Mouse (Mus musculus): ENCODE data around the gene Alg10b. TPM values are rescaled to one million over a fixed set of nuclear protein-coding genes. Genes with fewer than 3 reads are reported as not detected.

The Alg10b gene
- polyA plus RNA-seq, 1 experiment from 2014 or later: 48.4 TPM

DNA sequence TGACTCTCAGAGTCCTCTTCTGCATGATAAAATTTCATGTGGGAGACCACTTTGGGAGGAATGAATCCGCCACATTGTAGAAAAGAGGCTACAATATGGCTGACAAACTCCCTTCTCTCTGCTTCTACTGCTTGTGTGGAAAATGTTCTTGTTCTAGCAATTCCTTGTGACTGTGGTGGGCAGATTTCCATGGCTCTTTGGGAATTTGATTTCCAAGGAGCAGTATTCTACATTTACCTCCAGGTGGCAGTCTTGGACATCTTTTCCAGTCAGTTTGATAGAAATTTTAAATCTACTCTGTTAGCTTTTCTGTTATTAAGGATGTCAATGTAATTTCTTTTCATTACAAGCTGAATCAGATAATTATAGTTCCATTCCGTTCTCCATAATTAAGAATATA lies 13.5 kb downstream of the Alg10b start:
- Histone ChIP-seq H3K36me3 (ENCODE audit: control insufficient read depth, insufficient read depth, low read length) (no peaks in the 10 kb centered on the region; the same call in 1 of the 2 replicates), H3K27me3 (ENCODE audit: control insufficient read depth, insufficient read depth, low read length) (no peaks in the 10 kb centered on the region), H3K9ac (ENCODE audit: low read length) (no peak overlapping the region), H3K4me2 (ENCODE audit: low read depth, low read length, severe bottlenecking) (no peak overlapping the region), H3K9me3 (ENCODE audit: control insufficient read depth, low read length) (no peaks in the 10 kb centered on the region), H3K27ac (ENCODE audit: low read depth, low read length) (no peak overlapping the region), H3K4me3 (ENCODE audit: low read depth, low read length) (no peak overlapping the region), H3K4me1 (replicated peaks; ENCODE audit: control insufficient read depth, insufficient read depth, low read length) (no peaks in the 10 kb centered on the region)
- DNase-seq (ENCODE audit: low spot score): no peak
- no peak for ATAC-seq (replicated peaks; ENCODE audit: low FRiP score)
- WGBS: 47% methylated on average over 2 of the region's 2 CpGs

DNA sequence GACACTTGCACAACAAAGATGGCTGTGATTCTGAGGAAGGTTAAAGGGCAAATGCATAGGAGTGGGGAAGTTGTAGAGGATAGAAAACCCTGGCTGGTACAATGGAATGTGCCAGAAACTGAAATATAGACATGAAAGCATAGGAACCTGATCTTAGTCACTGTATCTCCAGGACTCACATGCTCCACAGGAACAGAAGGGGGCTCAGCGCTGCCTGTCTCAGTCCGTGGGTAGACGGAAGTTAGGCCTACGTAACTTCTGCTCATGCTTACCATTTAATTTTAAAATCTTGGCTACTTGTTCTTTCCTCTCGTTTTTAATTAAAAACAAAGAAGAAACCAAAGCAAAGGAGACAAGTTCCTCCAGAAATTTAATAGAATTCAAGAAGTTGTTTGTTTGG lies 20.0 kb downstream of the Alg10b start:
- Histone ChIP-seq H3K36me3 (ENCODE audit: control insufficient read depth, insufficient read depth, low read length) (no peaks in the 10 kb centered on the region), H3K9me3 (ENCODE audit: control insufficient read depth, low read length) (no peaks in the 10 kb centered on the region), H3K4me3 (ENCODE audit: low read depth, low read length) (no peak overlapping the region), H3K4me2 (ENCODE audit: low read depth, low read length, severe bottlenecking) (no peak overlapping the region), H3K9ac (ENCODE audit: low read length) (no peak overlapping the region), H3K4me1 (replicated peaks; ENCODE audit: control insufficient read depth, insufficient read depth, low read length) (no peaks in the 10 kb centered on the region), H3K27me3 (ENCODE audit: control insufficient read depth, insufficient read depth, low read length) (no peaks in the 10 kb centered on the region), H3K27ac (ENCODE audit: low read depth, low read length) (no peak overlapping the region)
- no peak for ATAC-seq (replicated peaks; ENCODE audit: low FRiP score)
- DNase-seq (ENCODE audit: low spot score): no peak
- 84% methylated on average over 5 of the region's 5 CpGs for WGBS

DNA sequence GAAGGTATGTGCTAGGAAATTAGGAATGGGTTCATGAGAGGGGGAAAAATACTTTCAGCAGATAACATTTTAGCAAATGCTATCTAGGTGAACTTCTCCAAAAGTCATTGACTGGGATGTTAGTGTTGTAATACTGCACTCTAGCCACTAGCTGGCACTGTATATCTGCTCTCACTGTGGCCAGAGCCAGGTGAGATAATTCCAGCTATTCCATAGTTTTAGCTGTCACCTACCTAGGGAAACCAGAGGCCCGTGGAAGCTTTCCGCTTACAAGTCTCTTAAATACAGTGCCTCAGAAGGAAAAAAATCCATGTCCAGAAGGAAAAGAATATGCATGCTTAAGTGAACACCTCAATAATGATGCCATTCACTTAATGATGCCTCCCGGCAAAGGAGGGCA lies 25.6 kb downstream of the Alg10b start:
- H3K4me2 ChIP-seq (ENCODE audit: low read depth, low read length, severe bottlenecking): no peak overlapping the region
- H3K4me3 ChIP-seq (ENCODE audit: low read depth, low read length): no peak overlapping the region
- no peaks in the 10 kb centered on the region for H3K4me1 ChIP-seq (replicated peaks; ENCODE audit: control insufficient read depth, insufficient read depth, low read length)
- ATAC-seq (replicated peaks; ENCODE audit: low FRiP score) (peak; percentile 60; the same call in 1 of the 2 replicates), DNase-seq (ENCODE audit: low spot score) (no peak)
- 60% methylated on average over 3 of the region's 3 CpGs for WGBS
- H3K9ac ChIP-seq (ENCODE audit: low read length): no peak overlapping the region
- no peak overlapping the region for H3K27ac ChIP-seq (ENCODE audit: low read depth, low read length)
- H3K36me3 ChIP-seq (ENCODE audit: control insufficient read depth, insufficient read depth, low read length): no peaks in the 10 kb centered on the region
- no peaks in the 10 kb centered on the region for H3K27me3 ChIP-seq (ENCODE audit: control insufficient read depth, insufficient read depth, low read length)
- no peaks in the 10 kb centered on the region for H3K9me3 ChIP-seq (ENCODE audit: control insufficient read depth, low read length)

DNA sequence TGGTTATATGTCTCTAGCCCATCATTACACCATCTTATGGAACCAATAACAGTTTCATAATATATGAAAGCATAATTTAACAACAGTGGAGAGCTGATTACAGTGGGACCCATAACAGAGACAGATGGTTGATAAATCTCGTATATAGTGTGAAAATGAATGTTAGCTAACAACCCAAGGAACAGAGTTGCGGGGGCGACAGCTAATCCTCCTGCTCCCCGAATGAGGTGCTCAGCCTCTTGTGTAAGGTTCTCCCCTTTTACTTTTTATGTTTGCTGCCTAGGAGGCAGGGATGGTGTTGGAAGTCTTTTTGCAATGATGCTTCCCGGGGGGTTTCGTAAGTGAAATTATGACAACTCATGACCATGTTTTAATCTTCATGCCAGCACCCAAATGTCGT lies 58.8 kb downstream of the Alg10b start:
- Histone ChIP-seq H3K4me3 (ENCODE audit: low read depth, low read length) (no peak overlapping the region), H3K9ac (ENCODE audit: low read length) (no peak overlapping the region), H3K36me3 (ENCODE audit: control insufficient read depth, insufficient read depth, low read length) (no peaks in the 10 kb centered on the region), H3K27me3 (ENCODE audit: control insufficient read depth, insufficient read depth, low read length) (no peaks in the 10 kb centered on the region), H3K4me1 (replicated peaks; ENCODE audit: control insufficient read depth, insufficient read depth, low read length) (no peaks in the 10 kb centered on the region), H3K27ac (ENCODE audit: low read depth, low read length) (no peak overlapping the region), H3K4me2 (ENCODE audit: low read depth, low read length, severe bottlenecking) (no peak overlapping the region), H3K9me3 (ENCODE audit: control insufficient read depth, low read length) (no peaks in the 10 kb centered on the region)
- WGBS: 92% methylated on average over 7 of the region's 7 CpGs
- ATAC-seq (replicated peaks; ENCODE audit: low FRiP score): no peak
- no peak for DNase-seq (ENCODE audit: low spot score)

Small RNA genes lying within 50 kb of the gene (microRNA-seq; reads per million reads assigned to microRNA genes)
- 2.5 reads per million for gene Mir7648 (ENCODE audit: insufficient number of aligned reads)

Measured in forebrain, embryonic 11.5 days (tissue).